Mouse (Mus musculus): ENCODE data around the gene Cbwd1.

- no peak for TF ChIP-seq CTCF (IDR thresholded peaks at IDR 0.05; ENCODE audit: low read depth, low read length)
- TF ChIP-seq POLR2A (IDR thresholded peaks at IDR 0.05; ENCODE audit: insufficient read depth, low read length) = no peak
These were observed 59.7 kb downstream of the Cbwd1 start for GRCm38 (mm10) chr19:24901666-24902065.

Measured in ES-Bruce4 (cell line).